Mouse (Mus musculus) CH12.LX (cell line): ENCODE data around the gene Gmpr. TPM values are rescaled to one million over a fixed set of nuclear protein-coding genes. Genes with fewer than 3 reads are reported as not detected.

Source experiments
- DNase-seq: peaks from one replicate; pipeline ENCODE4 v3.0.0-alpha.2; 2013; ENCODE audit errors: extremely low read depth
- H3K27ac ChIP-seq: 2 replicates; pipeline ENCODE4 v1.5.1; 2012; ENCODE audit warnings: low read depth, mild to moderate bottlenecking, control low read depth, moderate library complexity; ENCODE audit not compliant: insufficient read depth
- H3K27me3 ChIP-seq: replicated peaks from 2 replicates; pipeline ENCODE3; 2012; ENCODE audit warnings: inconsistent platforms
- H3K36me3 ChIP-seq, 2 experiments: replicated peaks in 1 of 2; 2 replicates each; pipeline versions ENCODE3 to v1.6.1; 2012; ENCODE audit warnings: inconsistent platforms in 1 of 2, low read length in 1 of 2, mild to moderate bottlenecking in 1 of 2, mixed read lengths in 1 of 2, moderate library complexity in 1 of 2; ENCODE audit not compliant: control insufficient read depth in 1 of 2, insufficient read depth in 1 of 2
- H3K4me1 ChIP-seq, 2 experiments: 2 replicates each; pipeline ENCODE4 v1.6.1; 2012; ENCODE audit warnings: inconsistent platforms in 1 of 2, moderate library complexity in 1 of 2; ENCODE audit not compliant: insufficient read depth in 2 of 2, control insufficient read depth in 1 of 2
- H3K4me2 ChIP-seq: 2 replicates; pipeline ENCODE4 v1.6.1; 2012; ENCODE audit warnings: low read depth, mild to moderate bottlenecking, control low read depth; ENCODE audit not compliant: poor library complexity, insufficient read depth, severe bottlenecking
- H3K4me3 ChIP-seq, 3 experiments: fragments of 150-350 bp in 1 of 3; sonication (generic) in 1 of 3; replicated peaks in 1 of 3; 2 replicates each; pipeline versions ENCODE3 to v1.5.1; 2011 to 2012; ENCODE audit warnings: low read depth in 2 of 3, low read length in 2 of 3, mild to moderate bottlenecking in 2 of 3, moderate library complexity in 2 of 3, control low read depth in 1 of 3, improper control_type of control experiment in 1 of 3, inconsistent platforms in 1 of 3, mixed read lengths in 1 of 3; ENCODE audit not compliant: poor library complexity in 1 of 3
- H3K79me2 ChIP-seq: replicated peaks from 2 replicates; pipeline ENCODE4 v1.6.1; 2012; ENCODE audit warnings: mild to moderate bottlenecking, moderate library complexity; ENCODE audit not compliant: control insufficient read depth, poor library complexity, insufficient read depth, severe bottlenecking; ENCODE audit errors: extremely low read depth
- H3K9ac ChIP-seq: 2 replicates; pipeline ENCODE4 v1.6.1; 2012; ENCODE audit warnings: low read depth, mild to moderate bottlenecking, control low read depth, moderate library complexity; ENCODE audit not compliant: insufficient read depth
- H3K9me3 ChIP-seq: replicated peaks from 2 replicates; pipeline ENCODE3; 2012; ENCODE audit warnings: low read length, inconsistent platforms, mixed read lengths
- CHD2 ChIP-seq: IDR thresholded peaks from 2 replicates; pipeline ENCODE4 v1.6.1; 2011; ENCODE audit warnings: low read length, improper control_type of control experiment
- CTCF ChIP-seq, 2 experiments: IDR thresholded peaks in 1 of 2; conservative IDR thresholded peaks in 1 of 2; 2 replicates each; pipeline ENCODE4 v1.5.1; 2011 to 2012; ENCODE audit warnings: low read depth in 2 of 2, low read length in 2 of 2, improper control_type of control experiment in 1 of 2, inconsistent platforms in 1 of 2, mild to moderate bottlenecking in 1 of 2, moderate library complexity in 1 of 2
- ETS1 ChIP-seq: conservative IDR thresholded peaks from 2 replicates; pipeline ENCODE4 v1.6.1; 2012; ENCODE audit warnings: low read depth, mild to moderate bottlenecking, inconsistent platforms, low read length, improper control_type of control experiment, moderate library complexity
- GABPA ChIP-seq: IDR thresholded peaks from 2 replicates; pipeline ENCODE4 v1.6.1; 2012; ENCODE audit warnings: low read depth, low read length, improper control_type of control experiment, inconsistent platforms; ENCODE audit not compliant: insufficient replicate concordance
- JUND ChIP-seq: conservative IDR thresholded peaks from 2 replicates; pipeline ENCODE4 v1.6.1; 2011; ENCODE audit warnings: low read depth, low read length, improper control_type of control experiment
- RAD21 ChIP-seq: IDR thresholded peaks from 2 replicates; pipeline ENCODE4 v1.6.1; 2011; ENCODE audit warnings: low read depth, mild to moderate bottlenecking, low read length, improper control_type of control experiment, moderate library complexity
- dilution Hi-C: fragments of 300-500 bp; cut with MboI; formaldehyde crosslinking; loops from 2 replicates; pipeline ENCODE4 v1.14.3; 2020; ENCODE audit warnings: low sequenced_read_pairs; ENCODE audit not compliant: extremely low pct_unique_long_range_greater_than_20kb, extremely low pct_ligation_motif_present
- in situ Hi-C: fragments of 300-500 bp; cut with MboI; formaldehyde crosslinking; loops from 3 replicates; pipeline ENCODE4 v1.14.3; 2019; ENCODE audit warnings: low sequenced_read_pairs, low pct_ligation_motif_present, low pct_unique_long_range_greater_than_20kb, mixed read lengths
- polyA plus RNA-seq: library from polyadenylated mRNA; unstranded; fragments of >175 nt; gene quantifications from 2 replicates; pipeline ENCODE4 v1.2.1, GENCODE M21; 2012; ENCODE audit warnings: low read depth; ENCODE audit not compliant: insufficient read length
- total RNA-seq, 2 experiments: library from RNA; depleted of rRNA; stranded (reverse); fragments of 300-350 nt in 1 of 2; fragments of >200 nt in 1 of 2; gene quantifications; 2 replicates each; pipeline ENCODE4 v1.2.3; 2012 to 2014

Gene Gmpr
- total and polyA plus RNA-seq, 3 experiments: 0.55 to 2.2 (median 1.0) TPM

DNA sequence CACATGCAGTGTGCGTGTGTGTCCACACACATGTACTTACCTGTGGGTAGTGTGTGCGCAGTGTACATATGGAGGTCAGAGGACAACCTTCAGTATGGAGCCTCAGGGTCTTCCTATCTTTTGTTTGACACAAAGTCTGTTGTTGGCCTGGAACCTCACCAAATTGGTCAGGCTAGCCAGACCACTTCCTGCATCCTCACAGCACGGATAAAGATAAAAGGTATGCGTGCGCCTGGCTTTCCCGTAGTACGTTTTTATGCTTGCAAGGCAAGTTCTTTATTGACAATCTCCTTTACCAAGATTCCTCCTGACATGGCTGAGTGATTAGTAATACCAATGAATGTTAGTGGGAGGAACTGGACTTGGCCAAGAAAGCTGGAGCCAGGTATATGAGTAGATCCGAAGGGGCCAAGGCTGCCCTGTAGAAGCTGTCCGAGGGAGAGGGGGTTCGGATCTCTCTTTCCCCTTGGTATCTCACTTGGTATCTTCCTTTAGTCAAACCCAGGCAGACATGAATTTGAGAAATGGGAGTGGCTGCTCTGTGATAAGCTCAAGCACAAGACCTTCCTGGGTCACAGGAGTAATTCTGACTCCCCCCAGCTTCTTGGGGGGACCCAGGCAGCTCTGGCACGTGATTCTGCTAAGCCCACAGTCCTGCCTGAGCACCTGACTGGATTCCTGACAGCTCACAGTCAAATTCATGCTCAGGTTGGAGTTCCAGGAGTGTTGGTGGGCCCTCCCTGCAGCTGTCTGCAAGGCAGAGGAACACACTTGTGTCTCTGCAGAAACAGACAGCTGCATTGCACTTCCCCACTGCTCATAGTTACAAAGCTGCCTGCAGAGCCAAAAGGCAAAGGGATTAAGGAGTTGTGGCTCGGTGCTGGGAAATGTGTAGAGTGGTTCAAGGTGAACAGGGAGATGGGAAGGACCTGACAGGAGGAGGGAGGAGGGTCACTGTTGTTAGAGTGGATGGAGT lies 6.1 kb downstream of the Gmpr start:
- Histone ChIP-seq H3K4me2 (no peak overlapping the region), H3K36me3 (no peaks in the 10 kb centered on the region), H3K27me3 (no peaks in the 10 kb centered on the region), H3K4me3 (no peak overlapping the region), H3K79me2 (no peaks in the 10 kb centered on the region), H3K9ac (no peak overlapping the region), H3K9me3 (no peaks in the 10 kb centered on the region), H3K27ac (no peak overlapping the region), H3K4me1 (peaks cover 0 to 4% of the 10 kb centered on the region in 2 experiments; a peak in 2 of 4 replicates)
- no peak for DNase-seq
- dilution Hi-C loops: no loop called here
- in situ Hi-C loops: no loop called here
- no peak for TF ChIP-seq JUND
- TF ChIP-seq CHD2: no peak

DNA sequence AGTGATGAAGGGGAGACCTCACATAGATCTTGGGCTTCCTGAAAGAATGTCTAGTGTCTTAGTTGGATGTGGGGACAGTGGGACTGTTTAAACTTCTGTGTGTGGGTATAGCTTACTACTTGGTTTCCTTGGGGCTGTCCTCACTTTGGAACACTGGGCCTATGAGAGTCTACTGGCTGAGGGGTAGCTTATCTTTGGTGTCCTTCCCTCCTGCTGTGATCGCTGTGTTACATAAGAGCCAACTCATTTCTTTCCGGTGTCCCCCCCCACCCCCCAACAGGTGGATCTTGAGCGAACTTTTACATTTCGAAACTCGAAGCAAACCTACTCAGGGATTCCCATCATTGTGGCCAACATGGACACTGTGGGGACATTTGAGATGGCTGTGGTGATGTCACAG lies 6.9 kb downstream of the Gmpr start:
- Histone ChIP-seq H3K9me3 (no peaks in the 10 kb centered on the region), H3K27ac (no peak overlapping the region), H3K4me2 (no peak overlapping the region), H3K9ac (no peak overlapping the region), H3K79me2 (no peaks in the 10 kb centered on the region), H3K36me3 (no peaks in the 10 kb centered on the region), H3K27me3 (no peaks in the 10 kb centered on the region), H3K4me1 (peaks cover 0 to 4% of the 10 kb centered on the region in 2 experiments; a peak in 2 of 4 replicates), H3K4me3 (no peak overlapping the region)
- DNase-seq: no peak
- TF ChIP-seq CTCF (conservative IDR thresholded peaks at IDR 0.05 in 1 of 2, IDR thresholded peaks at IDR 0.05 in 1 of 2; ENCODE audit: low read depth in 2 of 2, low read length in 2 of 2): no peak
- no peak for TF ChIP-seq RAD21
- TF ChIP-seq GABPA: no peak
- dilution Hi-C loops (no loop called here), in situ Hi-C loops (no loop called here)

DNA sequence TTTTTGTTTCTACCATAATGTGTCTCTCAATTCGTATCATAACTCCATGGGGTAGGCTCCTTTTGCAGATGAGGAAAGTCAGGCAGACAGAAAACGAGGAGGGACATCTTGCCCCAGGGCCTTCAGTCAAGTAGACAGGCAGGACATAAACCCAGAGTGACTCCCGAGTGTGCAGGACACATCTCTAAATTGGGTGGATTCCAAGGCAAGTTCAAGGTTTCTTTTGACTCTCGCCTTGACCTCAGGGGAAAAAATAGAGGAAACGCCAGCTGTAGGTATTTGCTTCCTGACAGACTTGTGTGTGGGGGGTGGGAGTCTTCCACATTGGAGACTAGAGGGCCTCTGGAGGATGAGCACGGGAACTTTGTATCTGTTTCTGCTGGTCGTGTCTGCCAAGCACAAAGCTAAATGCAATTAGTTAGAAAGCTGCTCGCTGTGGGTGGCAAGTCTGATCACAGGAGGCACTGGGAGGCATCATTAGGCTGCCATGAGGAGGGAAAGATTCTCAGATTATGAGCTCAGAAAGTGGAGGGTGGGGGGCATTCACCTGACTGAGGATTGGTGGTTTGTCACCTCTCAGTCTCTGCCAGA lies 7.7 kb downstream of the Gmpr start:
- H3K9me3 ChIP-seq: no peaks in the 10 kb centered on the region
- H3K4me3 ChIP-seq: no peak overlapping the region
- H3K4me1 ChIP-seq: peaks cover 0 to 4% of the 10 kb centered on the region in 2 experiments; a peak in 2 of 4 replicates
- H3K4me2 ChIP-seq: no peak overlapping the region
- no peaks in the 10 kb centered on the region for H3K79me2 ChIP-seq
- H3K36me3 ChIP-seq: no peaks in the 10 kb centered on the region
- no peak overlapping the region for H3K9ac ChIP-seq
- no peaks in the 10 kb centered on the region for H3K27me3 ChIP-seq
- H3K27ac ChIP-seq: no peak overlapping the region
- in situ Hi-C loops (no loop called here), dilution Hi-C loops (no loop called here)
- TF ChIP-seq ETS1: no peak
- no peak for DNase-seq
